9 mouse cellular contexts compared by ENCODE assay signal in the genomic region with DNA sequence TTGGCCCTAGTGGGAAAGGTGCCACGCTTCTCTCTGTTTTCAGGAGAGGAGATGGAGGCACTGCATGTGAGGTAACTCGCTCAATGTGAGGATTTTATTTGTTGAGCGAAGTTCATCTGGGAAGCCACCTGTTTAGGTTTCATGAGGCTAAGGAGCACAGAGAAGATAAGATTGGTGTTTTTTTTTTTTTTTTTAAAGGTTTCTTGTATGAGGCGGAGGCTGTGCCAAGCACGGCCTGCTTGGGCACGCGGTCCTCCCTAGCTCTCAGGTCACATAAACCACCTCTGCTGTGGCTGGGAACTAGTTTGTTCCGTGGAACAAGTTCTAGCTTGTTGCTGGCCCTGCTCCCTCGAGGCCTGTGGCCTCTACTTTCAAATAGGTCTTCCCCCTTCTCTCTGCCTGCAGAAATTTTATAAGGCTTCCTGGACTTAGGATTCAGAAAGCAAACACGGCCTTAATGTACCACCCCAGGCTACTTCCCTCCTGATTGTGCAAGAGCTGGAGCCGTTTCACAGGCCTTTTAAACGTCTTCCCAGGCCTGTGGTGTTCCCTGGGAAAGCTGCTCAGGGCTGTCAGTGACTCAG. TPM values are rescaled to one million over a fixed set of nuclear protein-coding genes. Genes with fewer than 3 reads are reported as not detected.
DNase-seq lines count a peak whose midpoint lies in the region; ATAC-seq and TF ChIP-seq lines count a peak whose summit lies in the region.
"Had no signal": no experiment of that assay in that cellular context is flagged by ENCODE, and none has a peak within 500 bp of the region (broad histone marks: within the 10 kb centered on the region; RNA-seq: fewer than 3 reads in every experiment).

No protein-coding gene starts in this region.

- TF ChIP-seq EP300 in heart, adult 2 months (IDR thresholded peaks at IDR 0.05; ENCODE audit: insufficient read depth, low read depth, low read length), result no peak

- peak overlapping the region; percentile 12; the same call in 1 of the 2 replicates for H3K27ac ChIP-seq in heart, adult 2 months
- H3K27ac ChIP-seq in heart, embryonic 11.5 days (ENCODE audit: low read depth, low read length), result no peak overlapping the region
- no peak overlapping the region for H3K27ac ChIP-seq in midbrain, postnatal 0 days (ENCODE audit: low read depth, low read length)
- H3K27ac ChIP-seq: left cerebral cortex, adult 2 months had no signal

- no peak overlapping the region for H3K9ac ChIP-seq in heart, adult 2 months (ENCODE audit: low read depth, low read length)
- H3K9ac ChIP-seq in heart, embryonic 11.5 days (ENCODE audit: low read depth, low read length), result no peak overlapping the region
- H3K9ac ChIP-seq in midbrain, postnatal 0 days (replicated peaks; ENCODE audit: low read length, poor library complexity, severe bottlenecking), result no peak overlapping the region

- H3K4me1 ChIP-seq in heart, adult 2 months (ENCODE audit: control insufficient read depth, insufficient read depth, low read length), result peaks cover 8% of the 10 kb centered on the region
- H3K4me1 ChIP-seq in heart, embryonic 11.5 days (ENCODE audit: control insufficient read depth, insufficient read depth, low read length), result peaks cover 8% of the 10 kb centered on the region; the same call in 1 of the 2 replicates
- no peaks in the 10 kb centered on the region for H3K4me1 ChIP-seq in midbrain, postnatal 0 days (ENCODE audit: insufficient read depth, low read length)

- TF ChIP-seq CTCF in heart, adult 2 months (IDR thresholded peaks at IDR 0.05), result no peak
- TF ChIP-seq CTCF in midbrain, postnatal 0 days (IDR thresholded peaks at IDR 0.05), result no peak

- DNase-seq in heart, adult 2 months, result peak; percentile 53 to 61
- DNase-seq in NIH3T3 (ENCODE audit: low read depth) (peak; percentile 92), MN1 (ENCODE audit: low spot score) (no peak)
- peak; percentile 49 for DNase-seq in kidney, adult 9 months
- DNase-seq in midbrain, postnatal 0 days (ENCODE audit: low spot score), result no peak

- no peaks in the 10 kb centered on the region for H3K27me3 ChIP-seq in heart, adult 2 months (ENCODE audit: control insufficient read depth, insufficient read depth, low read length)
- no peaks in the 10 kb centered on the region for H3K27me3 ChIP-seq in heart, embryonic 11.5 days (ENCODE audit: control insufficient read depth, insufficient read depth, low read length)
- H3K27me3 ChIP-seq in midbrain, postnatal 0 days (ENCODE audit: insufficient read depth, low read length), result no peaks in the 10 kb centered on the region

- no peaks in the 10 kb centered on the region for H3K9me3 ChIP-seq in heart, embryonic 11.5 days (replicated peaks; ENCODE audit: control insufficient read depth, low read length)
- no peaks in the 10 kb centered on the region for H3K9me3 ChIP-seq in midbrain, postnatal 0 days (ENCODE audit: low read length)

- no peaks in the 10 kb centered on the region for H3K36me3 ChIP-seq in heart, adult 2 months (ENCODE audit: control insufficient read depth, insufficient read depth, low read length)
- H3K36me3 ChIP-seq in heart, embryonic 11.5 days (ENCODE audit: control insufficient read depth, insufficient read depth, low read length), result no peaks in the 10 kb centered on the region
- no peaks in the 10 kb centered on the region for H3K36me3 ChIP-seq in midbrain, postnatal 0 days (ENCODE audit: insufficient read depth, low read length)

- no peak for TF ChIP-seq POLR2A in heart, adult 2 months (IDR thresholded peaks at IDR 0.05; ENCODE audit: insufficient read depth, low read depth, low read length)

- H3K79me2 ChIP-seq in heart, adult 2 months (replicated peaks; ENCODE audit: control insufficient read depth, insufficient read depth, low read length), result no peaks in the 10 kb centered on the region

- intact Hi-C loops in heart, adult 2 months (cut with DNase I), result no loop called here

- ATAC-seq in heart, embryonic 11.5 days (replicated peaks; ENCODE audit: insufficient number of reproducible peaks, low FRiP score, low TSS enrichment), result no peak
- ATAC-seq in megakaryocyte, adult 5-6 weeks (ENCODE audit: poor library complexity, severe bottlenecking), result peak; percentile 14; the same call in 1 of the 2 replicates
- no peak for ATAC-seq in midbrain, postnatal 0 days (ENCODE audit: low FRiP score)
- no peak for ATAC-seq in activated CD4-positive, CD25-positive, alpha-beta regulatory T cell, adult 4 months

- WGBS in heart, adult 2 months, result 79% methylated on average over 12 of the region's 12 CpGs
- WGBS in heart, embryonic 11.5 days (ENCODE audit: insufficient replicate concordance), result 73% methylated on average over 12 of the region's 12 CpGs
- WGBS in midbrain, postnatal 0 days, result 79% methylated on average over 12 of the region's 12 CpGs

- H3K4me2 ChIP-seq in heart, embryonic 11.5 days, result no peak overlapping the region
- H3K4me2 ChIP-seq in midbrain, postnatal 0 days (ENCODE audit: low read depth, low read length, poor library complexity, severe bottlenecking), result no peak overlapping the region

- no peak overlapping the region for H3K4me3 ChIP-seq in heart, adult 2 months
- H3K4me3 ChIP-seq in heart, embryonic 11.5 days (ENCODE audit: low read depth, low read length), result no peak overlapping the region
- no peak overlapping the region for H3K4me3 ChIP-seq in midbrain, postnatal 0 days (ENCODE audit: low read depth, low read length)
- H3K4me3 ChIP-seq: left cerebral cortex, adult 2 months had no signal

RNA-seq across cellular contexts. Expression of a gene that starts 2.6 kb away (rescaled TPM):
- 10 to 100 TPM; 21.1 to 22.9 TPM for total RNA-seq in heart, adult 2 months (2021)
- 4.2 and 8.0 TPM in 2 replicates for polyA plus RNA-seq in heart, adult 2 months (2012; rRNA removed)
- polyA plus RNA-seq in heart, embryonic 11.5 days (2014; fragmentation: Nextera tagmentation; extraction: Ambion mirVana), result 38.0 and 41.3 TPM in 2 replicates
- total RNA-seq in megakaryocyte, adult 5-6 weeks (2015), result 60.2 and 73.4 TPM in 2 replicates
- 79.2 and 85.9 TPM in 2 replicates for total RNA-seq in megakaryocyte, adult 5-6 weeks (2017)
- total RNA-seq in midbrain, postnatal 0 days (2014; rRNA removed), result 19.5 and 19.8 TPM in 2 replicates
- polyA plus RNA-seq in midbrain, postnatal 0 days (2015; fragmentation: Nextera tagmentation; extraction: Ambion mirVana), result 77.3 and 96.7 TPM in 2 replicates
- polyA plus RNA-seq in activated CD4-positive, CD25-positive, alpha-beta regulatory T cell, adult 4 months (2017; shearing (Covaris generic)), result 100 to 1,000 TPM; 479 to 707 TPM

RNA-seq across cellular contexts. Expression of a gene that starts 49.5 kb away (rescaled TPM):
- 10 to 100 TPM; 25.4 to 26.1 TPM for total RNA-seq in heart, adult 2 months (2021)
- polyA plus RNA-seq in heart, adult 2 months (2012; rRNA removed), result 12.3 and 34.2 TPM in 2 replicates
- 47.4 and 51.3 TPM in 2 replicates for polyA plus RNA-seq in heart, embryonic 11.5 days (2014; fragmentation: Nextera tagmentation; extraction: Ambion mirVana)
- total RNA-seq in megakaryocyte, adult 5-6 weeks (2015), result 67.1 and 67.3 TPM in 2 replicates
- total RNA-seq in megakaryocyte, adult 5-6 weeks (2017), result 67.6 and 70.3 TPM in 2 replicates
- total RNA-seq in midbrain, postnatal 0 days (2014; rRNA removed), result 77.3 and 85.1 TPM in 2 replicates
- polyA plus RNA-seq in midbrain, postnatal 0 days (2015; fragmentation: Nextera tagmentation; extraction: Ambion mirVana), result 46.2 and 49.4 TPM in 2 replicates
- 10 to 100 TPM; 61.5 to 66.2 TPM for polyA plus RNA-seq in activated CD4-positive, CD25-positive, alpha-beta regulatory T cell, adult 4 months (2017; shearing (Covaris generic))

RNA-seq across cellular contexts. Expression of a gene that starts 49.8 kb away (rescaled TPM):
- total RNA-seq in heart, adult 2 months (2021), result 10 to 100 TPM; 34.5 to 35.4 TPM
- polyA plus RNA-seq in heart, adult 2 months (2012; rRNA removed), result 12.4 and 26.1 TPM in 2 replicates
- 69.7 and 70.2 TPM in 2 replicates for polyA plus RNA-seq in heart, embryonic 11.5 days (2014; fragmentation: Nextera tagmentation; extraction: Ambion mirVana)
- total RNA-seq in megakaryocyte, adult 5-6 weeks (2015), result 154 and 163 TPM in 2 replicates
- 77.1 and 79.1 TPM in 2 replicates for total RNA-seq in megakaryocyte, adult 5-6 weeks (2017)
- total RNA-seq in midbrain, postnatal 0 days (2014; rRNA removed), result 74.2 and 95.7 TPM in 2 replicates
- polyA plus RNA-seq in midbrain, postnatal 0 days (2015; fragmentation: Nextera tagmentation; extraction: Ambion mirVana), result 154 and 158 TPM in 2 replicates
- polyA plus RNA-seq in activated CD4-positive, CD25-positive, alpha-beta regulatory T cell, adult 4 months (2017; shearing (Covaris generic)), result 100 to 1,000 TPM; 114 to 123 TPM

Comparison
In these comparisons a context has a peak if more than half of its experiments do, and no peak if none do; other contexts are left out.
1. DNase-seq: peak in heart, adult 2 months (2 of 2), NIH3T3 (single experiment) and kidney, adult 9 months (single experiment); none in midbrain, postnatal 0 days (single experiment) and MN1 (single experiment).